Mouse (Mus musculus): ENCODE data around the gene Rack1.
A peak's percentile ranks its signal among the peaks of the same experiment; 100 is the strongest.
"Not testable (repeated sequence)": the region's sequence is repeated elsewhere in the genome, so short reads cannot be mapped to it uniquely, and the experiment has no call there.

The Rack1 gene

DNA sequence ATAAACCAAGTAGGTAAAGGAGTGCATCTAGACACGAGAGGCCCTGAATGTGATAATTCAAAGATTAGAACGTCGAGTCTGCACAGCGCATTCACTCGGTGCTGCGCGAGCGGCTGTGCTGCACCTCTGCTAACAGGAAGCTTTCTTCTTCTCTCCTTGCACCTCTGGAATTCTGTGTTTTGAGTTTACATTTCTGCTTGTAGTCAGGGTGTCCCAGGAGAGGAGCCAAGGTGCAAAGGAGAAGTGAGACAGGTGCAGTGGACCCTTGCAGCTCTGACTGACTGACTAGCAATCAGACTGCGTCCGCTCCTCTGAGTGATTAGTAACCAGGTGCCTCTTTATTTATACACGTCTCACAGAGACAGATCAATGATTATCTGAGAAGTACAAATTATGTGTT is 43.1 kb downstream of the Rack1 start:
- DNase-seq = peak; percentile 7

GRCm38 (mm10) chr11:48844309-48844708 is 44.2 kb downstream of the Rack1 start:
- peak; percentile 12 for DNase-seq

DNA sequence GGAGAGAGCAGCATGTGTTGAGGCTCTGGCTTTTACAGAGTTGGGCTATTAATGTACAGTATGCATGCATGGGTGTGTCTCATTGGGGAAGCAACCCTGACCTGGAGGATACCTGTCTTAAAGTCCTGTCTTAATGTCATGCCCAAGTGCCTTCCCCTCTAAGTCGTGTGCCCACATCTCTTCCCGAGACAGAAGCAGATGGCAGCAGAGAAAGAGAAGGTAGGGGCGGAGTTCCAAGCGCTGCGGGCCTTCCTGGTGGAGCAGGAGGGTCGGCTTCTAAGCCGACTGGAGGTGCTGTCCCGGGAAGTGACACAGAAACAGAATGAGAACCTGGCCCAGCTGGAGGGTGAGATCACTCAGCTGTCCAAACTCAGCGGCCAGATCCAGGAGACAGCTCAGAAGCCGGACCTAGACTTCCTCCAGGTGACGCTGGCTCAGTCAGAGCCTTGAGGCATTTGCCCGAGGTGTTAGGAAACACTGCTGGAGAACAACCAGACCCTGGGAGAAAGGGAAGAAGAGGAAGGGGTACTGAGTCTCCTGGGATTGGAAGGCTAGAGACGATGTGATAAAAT is 45.2 kb downstream of the Rack1 start:
- no peak for DNase-seq

DNA sequence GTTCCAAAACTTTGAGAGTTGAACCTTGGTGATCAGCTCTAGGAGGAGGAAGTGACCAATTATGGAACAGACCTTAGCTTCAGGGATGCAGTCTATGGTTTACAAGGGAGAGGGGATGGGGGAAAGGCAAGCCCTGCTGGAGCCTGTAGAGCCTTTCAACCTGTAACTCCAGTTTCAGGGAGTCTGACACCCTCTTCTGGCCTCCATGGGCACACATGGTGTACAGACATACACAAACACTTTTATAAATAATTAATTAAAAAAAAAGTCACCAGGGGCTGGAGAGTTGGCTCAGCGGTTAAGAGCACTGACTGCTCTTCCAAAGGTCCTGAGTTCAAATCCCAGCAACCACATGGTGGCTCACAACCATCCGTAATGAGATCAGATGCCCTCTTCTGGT is 46.2 kb downstream of the Rack1 start:
- DNase-seq = not testable (repeated sequence)

GRCm38 (mm10) chr11:48846881-48847280 is 46.7 kb downstream of the Rack1 start:
- DNase-seq = no peak

DNA sequence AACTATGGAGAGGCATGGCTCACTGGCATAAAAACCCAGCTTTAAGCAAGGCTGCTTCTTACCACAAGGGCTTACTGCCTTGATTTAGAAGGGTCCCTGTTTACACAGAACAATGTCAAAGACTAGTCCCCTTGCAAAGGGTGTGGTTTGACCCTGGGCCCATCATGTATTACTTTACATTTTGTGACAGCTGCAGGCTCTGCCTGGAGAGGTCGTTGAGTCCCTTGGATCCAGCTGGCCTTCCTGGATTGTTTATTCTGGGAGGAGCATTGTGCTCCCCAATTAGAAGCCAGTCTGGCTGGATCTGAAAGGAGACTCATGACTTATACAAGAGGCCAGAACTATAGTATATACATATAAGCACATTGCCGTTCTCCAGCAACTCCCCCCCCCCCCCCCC is 50.1 kb downstream of the Rack1 start:
- DNase-seq = peak; percentile 5

- peak; percentile 25 for DNase-seq
Observed at GRCm38 (mm10) chr11:48851270-48851995, 51.3 kb downstream of the Rack1 start.

GRCm38 (mm10) chr11:48852190-48852589 is 52.1 kb downstream of the Rack1 start:
- no peak for DNase-seq

DNA sequence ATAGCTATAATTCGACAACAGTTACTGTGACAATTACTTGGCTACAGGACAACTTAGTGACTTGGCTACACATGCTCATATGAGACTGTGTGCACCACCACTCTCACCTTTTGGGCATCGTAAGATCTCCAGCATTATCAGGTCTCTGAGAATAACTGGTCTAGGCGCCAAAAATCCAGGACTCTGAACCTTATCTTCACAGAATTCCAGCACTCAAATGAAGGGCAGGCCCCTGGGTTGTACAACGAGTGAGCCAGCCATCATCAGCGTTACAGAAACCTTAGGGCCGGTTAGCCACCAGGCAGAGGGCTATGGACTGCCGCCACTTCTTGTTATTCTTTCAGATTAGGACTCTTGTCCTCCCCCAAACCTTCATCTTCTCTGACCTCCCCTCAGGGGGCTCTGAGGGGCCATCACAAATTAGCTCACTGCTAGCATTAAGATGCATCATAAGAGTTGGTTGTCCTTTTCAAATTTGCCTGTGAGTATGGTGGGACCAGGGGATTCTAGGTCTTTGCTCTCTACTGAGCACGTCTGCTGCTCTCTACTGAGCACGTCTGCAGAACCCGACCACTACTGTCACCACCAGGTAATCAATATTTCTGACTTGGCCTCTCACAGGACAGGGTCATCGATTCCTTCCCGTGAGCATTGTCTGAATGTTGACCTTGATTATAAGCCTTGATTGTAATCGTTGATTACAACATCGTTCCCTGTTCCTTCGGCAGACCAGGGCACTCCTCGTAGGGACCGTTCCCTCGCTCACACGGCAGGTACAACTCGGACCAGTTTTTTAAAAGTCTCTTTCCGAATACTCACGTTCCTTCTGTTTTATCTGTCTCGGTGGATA is 52.7 kb downstream of the Rack1 start:
- DNase-seq = peak; percentile 50

GRCm38 (mm10) chr11:48853474-48854180 is 53.5 kb downstream of the Rack1 start:
- DNase-seq = peak; percentile 90

All from cerebellum, adult 9-11 months (tissue).